Mouse (Mus musculus): Measurements from ENCODE around the gene Tns1. TPM values are rescaled to one million over a fixed set of nuclear protein-coding genes. Genes with fewer than 3 reads are reported as not detected.
"Not testable (repeated sequence)": the region's sequence is repeated elsewhere in the genome, so short reads cannot be mapped to it uniquely, and the experiment has no call there.

Gene Tns1
- 6.5 and 9.0 TPM in 2 replicates for polyA plus RNA-seq (2011; ENCODE audit: insufficient read depth, insufficient read length, low read depth, missing spikeins)

DNA sequence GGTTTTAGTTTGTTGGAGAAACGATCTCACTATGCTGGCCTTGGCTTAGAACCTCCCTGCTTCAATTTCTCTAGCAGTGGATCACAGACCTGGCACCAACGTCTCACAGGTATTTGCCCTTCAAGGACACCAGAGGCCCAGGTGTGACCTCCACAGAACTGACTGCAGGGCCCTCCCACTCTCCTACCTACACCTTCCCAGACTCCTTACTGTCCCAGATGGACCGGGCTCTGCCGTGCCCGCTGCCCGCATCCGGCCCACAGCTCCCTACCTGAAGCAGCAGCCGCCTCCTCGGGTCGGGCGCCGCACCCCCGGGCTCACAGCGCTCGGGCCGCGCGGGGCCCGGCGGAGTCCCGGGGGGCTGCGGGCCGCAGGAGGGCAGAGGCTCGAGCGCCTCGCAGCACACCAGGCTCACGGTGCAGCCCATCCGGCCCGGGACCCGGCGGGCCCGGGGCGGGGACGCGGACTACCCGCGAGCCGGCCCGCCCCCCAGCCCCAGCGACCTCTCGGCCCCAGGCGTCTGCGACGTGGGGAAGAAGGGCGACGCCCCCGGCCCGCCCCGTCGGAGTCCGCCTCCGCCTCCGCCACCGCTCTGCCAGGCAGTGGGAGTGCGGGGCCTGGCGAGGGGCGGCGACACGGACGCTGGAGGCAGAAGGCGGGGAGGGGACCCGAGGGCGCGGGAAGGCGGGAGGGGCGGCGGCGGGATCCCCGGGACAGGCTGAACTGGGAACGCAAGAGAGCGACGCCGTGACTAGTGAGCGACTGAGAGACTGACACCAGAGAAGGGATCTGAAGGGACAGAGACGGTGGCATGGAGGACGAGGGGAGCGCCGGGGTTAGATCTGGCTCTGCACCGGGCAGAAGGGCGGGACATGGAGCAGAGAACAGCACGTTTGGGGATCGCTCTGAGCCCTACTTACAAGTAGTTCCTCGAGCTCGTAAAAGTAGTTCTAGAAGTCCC is at the start of gene Tns1:
Gene Tns1, minus strand, starts transcription at position 429 of the 961 bp plus-strand sequence.
- Histone ChIP-seq H3K4me1 (ENCODE audit: control insufficient read depth, insufficient read depth, low read length) (no peaks in the 10 kb centered on the region), H3K4me3 (ENCODE audit: low read depth, low read length) (peak within 1 kb of the TSS; percentile 65), H3K9ac (ENCODE audit: low read depth, poor library complexity, severe bottlenecking) (peak within 1 kb of the TSS; percentile 71), H3K36me3 (ENCODE audit: control insufficient read depth, insufficient read depth, low read length, poor library complexity, severe bottlenecking) (no peaks in the 10 kb centered on the region), H3K27ac (ENCODE audit: insufficient read depth, low read length) (no peak within 1 kb of the TSS), H3K9me3 (replicated peaks; ENCODE audit: control insufficient read depth, insufficient read depth, low read length, poor library complexity, severe bottlenecking) (no peaks in the 10 kb centered on the region), H3K27me3 (ENCODE audit: control insufficient read depth, insufficient read depth, low read length, poor library complexity, severe bottlenecking) (peaks cover 6% of the 10 kb centered on the region)
- TF ChIP-seq EP300 (IDR thresholded peaks at IDR 0.05; ENCODE audit: insufficient read depth, low read depth, low read length) (no peak), CTCF (IDR thresholded peaks at IDR 0.05; ENCODE audit: low read depth, low read length) (no peak), POLR2A (IDR thresholded peaks at IDR 0.05; ENCODE audit: insufficient read depth, low read length) (no peak)

- H3K9me3 ChIP-seq (replicated peaks; ENCODE audit: control insufficient read depth, insufficient read depth, low read length, poor library complexity, severe bottlenecking), result no peaks in the 10 kb centered on the region
- TF ChIP-seq EP300 (IDR thresholded peaks at IDR 0.05; ENCODE audit: insufficient read depth, low read depth, low read length) (no peak), POLR2A (IDR thresholded peaks at IDR 0.05; ENCODE audit: insufficient read depth, low read length) (no peak), CTCF (IDR thresholded peaks at IDR 0.05; ENCODE audit: low read depth, low read length) (no peak)
- H3K27me3 ChIP-seq (ENCODE audit: control insufficient read depth, insufficient read depth, low read length, poor library complexity, severe bottlenecking), result no peaks in the 10 kb centered on the region
Observed at GRCm38 (mm10) chr1:74172722-74173121, 48.5 kb upstream of the Tns1 start.

GRCm38 (mm10) chr1:74169721-74170120 is 45.5 kb upstream of the Tns1 start:
- no peaks in the 10 kb centered on the region for H3K4me1 ChIP-seq (ENCODE audit: control insufficient read depth, insufficient read depth, low read length)
- no peaks in the 10 kb centered on the region for H3K27me3 ChIP-seq (ENCODE audit: control insufficient read depth, insufficient read depth, low read length, poor library complexity, severe bottlenecking)
- no peak for TF ChIP-seq POLR2A (IDR thresholded peaks at IDR 0.05; ENCODE audit: insufficient read depth, low read length)
- TF ChIP-seq CTCF (IDR thresholded peaks at IDR 0.05; ENCODE audit: low read depth, low read length), result no peak
- TF ChIP-seq EP300 (IDR thresholded peaks at IDR 0.05; ENCODE audit: insufficient read depth, low read depth, low read length), result no peak
- no peak overlapping the region for H3K9ac ChIP-seq (ENCODE audit: low read depth, poor library complexity, severe bottlenecking)
- no peak overlapping the region for H3K27ac ChIP-seq (ENCODE audit: insufficient read depth, low read length)
- H3K9me3 ChIP-seq (replicated peaks; ENCODE audit: control insufficient read depth, insufficient read depth, low read length, poor library complexity, severe bottlenecking), result no peaks in the 10 kb centered on the region
- H3K36me3 ChIP-seq (ENCODE audit: control insufficient read depth, insufficient read depth, low read length, poor library complexity, severe bottlenecking), result no peaks in the 10 kb centered on the region
- H3K4me3 ChIP-seq (ENCODE audit: low read depth, low read length), result no peak overlapping the region

More at GRCm38 (mm10) chr1:74172722-74173121, 48.5 kb upstream of the Tns1 start:
- no peak overlapping the region for H3K9ac ChIP-seq (ENCODE audit: low read depth, poor library complexity, severe bottlenecking)
- no peak overlapping the region for H3K27ac ChIP-seq (ENCODE audit: insufficient read depth, low read length)
- no peaks in the 10 kb centered on the region for H3K36me3 ChIP-seq (ENCODE audit: control insufficient read depth, insufficient read depth, low read length, poor library complexity, severe bottlenecking)
- H3K4me3 ChIP-seq (ENCODE audit: low read depth, low read length), result no peak overlapping the region
- H3K4me1 ChIP-seq (ENCODE audit: control insufficient read depth, insufficient read depth, low read length), result peaks cover 2% of the 10 kb centered on the region

GRCm38 (mm10) chr1:74167136-74167535 is 42.9 kb upstream of the Tns1 start:
- Histone ChIP-seq H3K4me3 (ENCODE audit: low read depth, low read length) (no peak overlapping the region), H3K9ac (ENCODE audit: low read depth, poor library complexity, severe bottlenecking) (no peak overlapping the region), H3K27me3 (ENCODE audit: control insufficient read depth, insufficient read depth, low read length, poor library complexity, severe bottlenecking) (no peaks in the 10 kb centered on the region), H3K27ac (ENCODE audit: insufficient read depth, low read length) (no peak overlapping the region), H3K36me3 (ENCODE audit: control insufficient read depth, insufficient read depth, low read length, poor library complexity, severe bottlenecking) (no peaks in the 10 kb centered on the region), H3K4me1 (ENCODE audit: control insufficient read depth, insufficient read depth, low read length) (no peaks in the 10 kb centered on the region), H3K9me3 (replicated peaks; ENCODE audit: control insufficient read depth, insufficient read depth, low read length, poor library complexity, severe bottlenecking) (no peaks in the 10 kb centered on the region)
- no peak for TF ChIP-seq CTCF (IDR thresholded peaks at IDR 0.05; ENCODE audit: low read depth, low read length)
- no peak for TF ChIP-seq EP300 (IDR thresholded peaks at IDR 0.05; ENCODE audit: insufficient read depth, low read depth, low read length)
- TF ChIP-seq POLR2A (IDR thresholded peaks at IDR 0.05; ENCODE audit: insufficient read depth, low read length), result no peak

DNA sequence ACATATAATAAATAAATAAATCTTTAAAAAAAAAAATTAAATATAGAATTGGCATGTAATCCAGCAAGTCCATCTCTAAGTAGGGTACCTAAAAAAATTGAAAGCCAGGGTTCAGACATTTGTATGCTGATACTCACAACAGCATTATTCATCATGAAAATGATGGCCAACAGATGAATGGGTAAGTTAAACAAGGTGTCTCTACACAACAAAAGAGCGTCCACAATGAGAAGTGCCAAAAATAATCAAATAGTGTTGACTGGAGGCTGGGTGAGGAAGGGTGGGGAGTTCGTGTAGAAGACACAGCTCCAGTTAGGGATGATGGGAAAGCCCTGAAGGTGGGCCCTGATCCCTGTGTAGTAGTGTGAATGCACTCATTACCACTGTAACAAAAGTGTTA is 35.8 kb upstream of the Tns1 start:
- no peak for TF ChIP-seq POLR2A (IDR thresholded peaks at IDR 0.05; ENCODE audit: insufficient read depth, low read length)
- TF ChIP-seq EP300 (IDR thresholded peaks at IDR 0.05; ENCODE audit: insufficient read depth, low read depth, low read length), result no peak
- TF ChIP-seq CTCF (IDR thresholded peaks at IDR 0.05; ENCODE audit: low read depth, low read length), result no peak
- no peaks in the 10 kb centered on the region for H3K36me3 ChIP-seq (ENCODE audit: control insufficient read depth, insufficient read depth, low read length, poor library complexity, severe bottlenecking)
- H3K27ac ChIP-seq (ENCODE audit: insufficient read depth, low read length), result no peak overlapping the region
- no peaks in the 10 kb centered on the region for H3K9me3 ChIP-seq (replicated peaks; ENCODE audit: control insufficient read depth, insufficient read depth, low read length, poor library complexity, severe bottlenecking)
- no peak overlapping the region for H3K4me3 ChIP-seq (ENCODE audit: low read depth, low read length)
- no peaks in the 10 kb centered on the region for H3K27me3 ChIP-seq (ENCODE audit: control insufficient read depth, insufficient read depth, low read length, poor library complexity, severe bottlenecking)
- no peaks in the 10 kb centered on the region for H3K4me1 ChIP-seq (ENCODE audit: control insufficient read depth, insufficient read depth, low read length)
- H3K9ac ChIP-seq (ENCODE audit: low read depth, poor library complexity, severe bottlenecking), result no peak overlapping the region

DNA sequence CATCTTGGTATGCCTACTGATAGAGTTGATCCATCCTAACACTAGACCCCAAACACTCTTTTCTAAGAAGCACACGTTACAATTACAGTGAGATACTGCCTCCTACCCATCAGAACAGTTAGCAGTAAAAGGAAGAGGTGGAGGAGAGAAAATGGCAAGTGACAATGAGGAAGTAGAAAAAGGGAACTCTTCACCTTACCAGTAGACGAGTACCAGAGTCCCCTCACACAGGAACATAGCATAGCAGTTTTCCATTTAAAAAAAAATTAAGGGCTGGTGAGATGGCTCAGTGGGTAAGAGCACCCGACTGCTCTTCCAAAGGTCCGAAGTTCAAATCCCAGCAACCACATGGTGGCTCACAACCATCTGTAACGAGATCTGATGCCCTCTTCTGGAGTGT is 35.4 kb upstream of the Tns1 start:
- H3K4me1 ChIP-seq (ENCODE audit: control insufficient read depth, insufficient read depth, low read length); H3K36me3 ChIP-seq (ENCODE audit: control insufficient read depth, insufficient read depth, low read length, poor library complexity, severe bottlenecking); H3K27me3 ChIP-seq (ENCODE audit: control insufficient read depth, insufficient read depth, low read length, poor library complexity, severe bottlenecking); H3K9ac ChIP-seq (ENCODE audit: low read depth, poor library complexity, severe bottlenecking); H3K4me3 ChIP-seq (ENCODE audit: low read depth, low read length); H3K9me3 ChIP-seq (replicated peaks; ENCODE audit: control insufficient read depth, insufficient read depth, low read length, poor library complexity, severe bottlenecking); H3K27ac ChIP-seq (ENCODE audit: insufficient read depth, low read length): not testable (repeated sequence)

All from ES-Bruce4 (cell line).